Mouse (Mus musculus) spleen, adult 12 weeks (tissue): Measurements from ENCODE around the gene 4930452B06Rik.

Experiments used
- DNase-seq: peaks from one replicate; pipeline ENCODE4 v3.0.0; 2022; ENCODE audit warnings: low spot score

Gene 4930452B06Rik

DNA sequence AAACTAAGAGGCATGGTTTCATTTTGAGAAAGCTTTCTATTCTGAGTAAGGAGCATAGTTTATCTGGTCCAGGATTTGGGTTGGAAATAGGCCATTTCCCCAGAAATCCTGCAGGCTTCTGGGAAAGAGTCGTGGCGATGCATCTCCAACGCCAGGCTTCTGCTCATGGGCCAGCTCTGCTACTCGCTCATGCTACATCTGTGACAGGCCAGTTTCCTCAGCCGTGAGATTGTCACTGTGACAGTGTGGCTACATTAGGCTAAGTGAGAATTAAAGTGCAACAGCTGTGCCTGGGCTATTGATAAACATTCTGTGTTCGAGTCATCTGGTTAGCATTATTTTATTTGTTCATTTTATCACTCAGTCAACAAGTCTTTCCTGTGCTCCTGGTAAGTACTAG lies 140.8 kb downstream of the 4930452B06Rik start:
- no peak for DNase-seq

DNA sequence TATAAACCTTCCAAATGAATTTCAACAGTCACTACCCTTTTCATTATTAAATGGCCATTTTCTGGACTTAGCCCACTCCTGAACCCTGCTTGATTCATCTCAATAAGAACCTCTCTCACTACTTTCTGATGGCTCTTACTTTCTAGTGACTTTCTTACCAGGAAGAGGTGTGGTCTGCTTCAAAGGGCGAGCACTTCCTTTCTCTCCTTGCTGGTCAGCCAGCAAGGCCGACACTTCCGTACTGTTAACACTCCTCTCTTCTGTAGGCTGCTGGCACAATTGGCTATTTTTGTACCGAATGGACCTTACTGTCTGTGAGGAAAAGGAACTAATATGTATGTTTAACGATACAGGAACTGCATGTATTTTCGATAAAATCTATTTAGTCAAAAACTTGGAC lies 148.4 kb downstream of the 4930452B06Rik start:
- no peak for DNase-seq

DNA sequence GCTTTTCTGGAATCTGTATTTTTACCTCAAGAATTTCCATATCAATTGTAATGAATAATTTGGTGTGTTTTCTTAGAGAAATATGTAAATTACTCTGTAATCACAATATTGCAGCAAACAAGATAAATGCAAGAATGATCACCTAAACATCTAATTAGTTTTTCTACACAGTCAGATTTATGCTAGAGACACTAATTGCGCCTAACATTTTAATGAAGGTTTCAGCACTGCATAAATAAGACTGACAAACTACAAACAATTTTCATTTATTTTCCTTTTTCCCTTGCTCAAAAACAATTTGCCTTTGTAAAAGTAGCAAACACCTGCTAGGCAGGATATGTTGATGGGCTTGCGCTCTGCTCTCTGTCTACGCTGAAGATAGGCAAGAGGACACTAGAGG lies 152.0 kb downstream of the 4930452B06Rik start:
- no peak for DNase-seq

DNA sequence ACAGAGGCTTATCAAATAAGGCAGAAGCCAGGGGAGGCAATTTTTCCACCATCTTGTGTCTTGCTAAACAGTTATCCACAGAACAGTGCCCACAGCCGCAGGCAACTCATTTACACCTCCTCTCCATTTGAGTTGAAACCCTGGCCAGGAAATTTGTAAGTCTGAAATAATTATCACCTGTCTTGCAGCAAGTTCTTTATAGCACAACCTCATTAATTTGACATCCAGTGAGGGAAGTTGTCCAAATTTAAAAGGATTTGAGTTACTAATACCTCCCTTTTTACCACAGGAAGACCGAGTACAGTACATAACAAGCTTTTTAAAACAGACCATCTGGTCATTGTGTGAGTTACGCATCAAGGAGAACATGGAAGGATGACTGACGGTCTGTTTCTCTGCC lies 154.8 kb downstream of the 4930452B06Rik start:
- no peak for DNase-seq

DNA sequence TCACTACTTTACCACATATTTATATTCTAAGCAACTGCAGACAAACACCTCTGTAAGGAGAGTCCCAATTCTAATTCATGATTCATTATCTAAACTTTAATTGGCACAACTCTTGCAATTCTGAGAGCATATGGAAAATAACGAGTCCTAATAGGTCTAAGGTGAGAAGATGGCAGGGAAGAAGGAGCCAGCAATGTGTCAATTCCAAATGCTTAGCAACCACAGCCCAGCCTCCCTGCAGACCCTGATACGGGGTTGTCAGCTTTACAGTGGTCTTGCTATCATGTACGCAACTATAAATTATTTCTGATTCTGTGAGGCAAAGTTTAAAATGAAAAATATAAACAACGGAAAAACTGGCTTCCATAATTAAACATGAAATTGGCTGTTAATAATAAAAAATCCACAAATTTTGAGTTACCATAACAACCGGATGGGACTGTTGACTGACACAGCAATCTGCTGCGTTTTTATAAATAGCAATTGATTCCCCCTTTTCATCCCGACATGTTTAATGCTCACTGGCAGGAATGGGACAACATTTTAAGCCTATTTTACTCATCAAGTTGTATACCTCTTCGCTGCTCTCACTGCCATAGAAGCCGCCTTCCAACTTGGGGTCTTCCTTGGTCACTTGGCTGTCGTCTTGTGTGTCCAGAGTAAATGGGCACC lies 155.6 kb downstream of the 4930452B06Rik start:
- DNase-seq, result no peak

DNA sequence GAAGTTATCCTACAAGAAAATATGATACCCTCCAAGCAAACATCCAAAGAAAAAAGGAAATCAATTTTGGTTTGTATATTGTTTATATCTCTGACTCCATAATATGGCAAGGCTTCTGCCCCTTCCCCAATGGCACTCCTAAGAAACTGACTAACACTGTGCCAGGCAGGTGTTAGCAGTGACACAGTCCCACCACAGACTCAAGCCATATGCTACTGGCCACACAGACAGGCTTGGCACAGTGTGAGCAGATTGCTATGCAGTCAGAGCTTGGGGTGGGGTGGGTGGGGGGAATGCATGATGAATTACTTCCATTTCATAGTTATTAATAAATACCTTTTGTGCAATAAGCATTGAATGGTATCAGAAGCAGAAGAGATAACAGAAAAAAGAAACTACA lies 157.4 kb downstream of the 4930452B06Rik start:
- no peak for DNase-seq

DNA sequence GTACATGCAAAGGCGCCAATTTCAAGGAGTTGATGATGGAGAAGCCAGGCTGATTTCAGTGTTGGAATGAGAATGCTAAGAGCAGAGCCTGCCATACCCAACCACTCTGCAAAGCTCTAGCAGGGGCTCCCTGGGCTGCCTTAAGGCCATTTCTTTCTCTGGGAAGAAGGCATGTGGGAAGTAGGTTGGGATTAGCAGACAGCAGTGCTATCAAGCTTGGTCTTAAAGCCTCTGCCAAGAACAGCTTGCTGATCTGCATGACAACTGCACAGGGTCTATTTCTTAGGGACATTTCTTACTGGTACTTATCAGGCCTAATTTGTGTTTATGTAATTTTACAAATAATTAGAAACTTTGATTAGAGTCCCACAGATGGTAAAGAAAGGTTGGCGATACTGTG lies 161.8 kb downstream of the 4930452B06Rik start:
- no peak for DNase-seq

DNA sequence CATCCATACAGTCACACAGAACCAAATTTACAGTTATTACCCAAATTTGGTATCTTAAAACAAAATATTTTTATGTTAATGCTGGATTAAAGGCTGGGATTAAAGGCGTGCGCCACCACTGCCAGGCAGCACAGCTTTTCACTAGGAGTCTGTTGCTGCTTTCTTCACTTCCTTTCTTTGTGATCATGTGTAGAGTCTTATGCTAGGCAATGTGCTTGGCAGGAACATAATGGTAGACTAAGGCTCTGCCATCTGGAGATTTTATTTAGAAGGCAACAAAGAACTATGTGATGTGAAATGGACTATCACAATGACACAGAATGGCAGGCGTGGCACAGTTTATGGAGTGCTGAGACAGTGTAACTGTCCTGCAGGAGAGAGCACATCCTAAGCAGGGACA lies 162.7 kb downstream of the 4930452B06Rik start:
- no peak for DNase-seq

DNA sequence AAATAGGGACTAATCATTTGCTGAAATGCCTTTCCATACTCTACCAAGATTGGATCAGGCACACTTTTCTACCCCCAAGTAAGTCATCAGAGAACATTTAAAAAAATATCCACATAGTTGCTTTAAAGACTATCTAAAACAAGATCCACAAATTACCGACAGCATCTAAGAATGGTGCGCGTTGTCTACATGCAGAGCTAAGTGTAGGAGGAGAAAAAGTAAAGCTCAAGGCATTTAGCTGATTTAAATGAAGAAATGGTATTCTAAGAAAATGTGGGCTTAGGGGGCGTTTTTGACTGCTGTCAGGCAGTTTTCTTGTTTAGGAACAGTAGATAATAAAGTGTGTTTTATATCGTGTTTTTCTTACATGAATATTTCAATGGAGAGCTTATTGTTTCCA lies 163.5 kb downstream of the 4930452B06Rik start:
- no peak for DNase-seq

DNA sequence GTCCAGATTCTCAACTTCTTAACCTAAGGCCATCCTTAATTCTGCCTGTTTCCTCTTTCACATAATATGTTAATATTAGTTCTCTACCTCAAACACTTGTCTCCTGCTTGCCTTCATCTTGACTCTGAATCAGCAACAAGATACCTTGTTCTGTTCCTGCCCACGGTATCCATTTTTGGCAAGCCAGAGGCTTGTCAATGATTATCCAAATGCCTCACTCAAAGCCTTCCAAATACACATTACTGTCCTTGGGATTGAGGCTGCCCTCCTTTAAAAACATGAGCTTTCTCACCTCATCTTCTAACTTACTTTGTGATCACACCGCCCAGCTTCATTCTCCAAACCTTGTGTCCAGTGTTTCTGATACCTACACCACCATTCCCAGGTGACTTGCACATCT lies 170.3 kb downstream of the 4930452B06Rik start:
- no peak for DNase-seq

DNA sequence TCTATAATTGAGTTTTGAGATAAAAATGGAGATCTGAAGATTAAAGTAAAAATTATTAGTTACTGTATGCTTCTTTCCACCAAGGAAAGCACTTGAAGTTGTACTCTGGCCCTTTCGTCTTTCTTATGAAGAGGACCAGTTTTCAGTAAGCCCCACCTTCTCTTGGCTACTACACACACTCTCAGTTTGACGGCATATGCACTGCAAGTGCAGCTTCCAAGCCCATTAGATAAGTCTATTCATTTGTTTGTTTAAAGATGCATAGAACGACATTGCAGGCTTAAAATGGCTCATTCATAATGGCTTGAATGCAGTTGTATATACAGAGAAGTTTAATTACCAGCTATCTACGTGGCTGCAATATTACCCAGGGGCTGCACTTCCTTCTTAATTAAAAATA lies 171.1 kb downstream of the 4930452B06Rik start:
- no peak for DNase-seq

DNA sequence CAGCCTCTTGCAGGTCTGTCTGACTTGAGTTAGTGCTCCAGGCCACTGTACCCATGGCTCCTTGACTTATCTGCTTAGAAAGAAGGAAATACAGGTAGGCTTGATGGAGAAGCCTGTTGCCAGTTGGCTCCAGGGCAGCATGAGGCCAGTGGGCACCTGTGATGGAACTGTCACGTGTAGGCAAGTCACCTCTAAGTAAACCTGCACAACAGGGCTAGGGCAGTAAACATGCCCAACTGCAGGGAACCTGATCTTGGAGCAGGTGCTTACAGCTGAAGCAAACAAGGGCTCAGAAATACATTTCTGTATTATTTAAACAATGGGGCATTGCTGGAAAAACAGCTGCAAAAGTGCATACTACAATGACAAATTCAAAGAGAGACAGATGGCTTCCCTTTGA lies 171.8 kb downstream of the 4930452B06Rik start:
- DNase-seq, result no peak

DNA sequence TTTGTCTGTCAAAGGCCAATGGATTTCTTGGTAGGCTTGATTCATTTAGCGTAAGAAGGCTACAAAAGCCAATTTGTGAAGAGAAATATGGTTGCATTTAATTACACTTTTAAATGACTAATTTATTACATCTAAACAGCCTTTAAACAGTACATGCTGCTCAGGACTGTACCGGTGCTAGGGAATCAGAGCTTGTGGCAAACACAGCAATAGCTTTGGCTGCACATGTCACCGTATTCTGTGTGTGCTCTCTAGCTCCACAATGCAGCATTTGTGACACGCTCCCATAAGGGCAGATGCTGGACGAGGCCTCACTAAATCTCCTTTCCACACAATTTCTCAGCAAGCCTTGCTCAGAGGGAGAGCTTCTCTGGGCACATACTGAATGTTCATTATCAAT lies 187.9 kb downstream of the 4930452B06Rik start:
- no peak for DNase-seq

DNA sequence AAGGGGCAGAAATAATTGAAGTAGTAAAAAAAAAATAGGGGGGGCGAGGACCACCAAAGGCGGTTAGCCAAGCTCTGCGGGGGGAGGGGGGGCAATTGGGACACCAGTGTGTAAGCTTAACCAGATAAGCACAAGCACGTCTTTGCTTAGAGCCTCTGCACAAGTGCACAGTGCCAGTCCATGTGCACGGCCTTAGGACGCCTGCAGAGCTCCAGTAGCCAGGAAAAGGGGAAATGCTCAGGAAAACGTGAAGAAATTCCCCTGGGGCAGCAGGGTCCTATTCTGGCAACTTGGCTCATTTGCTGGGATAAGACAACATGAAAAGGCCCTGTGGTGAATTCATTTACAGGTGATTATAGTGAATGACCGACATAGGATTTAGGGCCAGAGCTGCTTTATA lies 188.7 kb downstream of the 4930452B06Rik start:
- DNase-seq, result no peak

DNA sequence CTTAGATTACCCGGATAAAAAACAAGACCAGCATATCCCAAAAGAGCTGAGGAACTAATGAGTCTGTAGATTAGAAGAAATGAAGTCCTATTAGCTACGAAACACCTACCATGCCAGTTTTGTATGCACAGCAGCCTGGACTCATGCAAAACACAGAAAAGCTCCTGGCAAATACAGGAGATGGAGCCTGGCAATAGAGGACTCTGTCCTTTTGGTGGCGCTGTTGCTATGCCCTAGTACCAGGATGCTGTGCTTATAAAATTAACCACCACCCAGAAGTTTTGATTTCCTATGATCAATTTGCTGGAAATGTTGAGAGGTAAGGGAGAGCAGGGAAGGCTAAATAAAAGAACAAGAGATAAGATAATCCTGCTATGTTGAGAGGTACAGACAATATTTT lies 189.4 kb downstream of the 4930452B06Rik start:
- DNase-seq, result no peak

DNA sequence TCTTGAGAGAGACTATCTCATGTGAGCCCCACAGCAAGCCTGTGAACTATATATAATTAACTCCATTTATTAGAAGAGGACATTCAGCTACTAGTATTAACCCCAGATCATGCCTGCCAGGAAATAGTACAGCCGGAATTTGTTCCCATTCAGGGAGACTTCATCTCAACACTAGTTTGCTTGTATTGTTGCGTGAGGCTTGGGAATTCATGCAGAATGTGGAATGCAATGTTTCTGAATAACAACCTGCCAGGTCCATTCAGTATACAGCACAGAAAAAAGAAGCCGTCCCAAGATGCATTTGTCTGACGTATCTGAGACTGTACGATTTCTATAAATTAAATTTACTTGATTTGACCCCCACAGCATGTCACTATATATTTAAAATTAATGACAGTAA lies 190.2 kb downstream of the 4930452B06Rik start:
- no peak for DNase-seq

DNA sequence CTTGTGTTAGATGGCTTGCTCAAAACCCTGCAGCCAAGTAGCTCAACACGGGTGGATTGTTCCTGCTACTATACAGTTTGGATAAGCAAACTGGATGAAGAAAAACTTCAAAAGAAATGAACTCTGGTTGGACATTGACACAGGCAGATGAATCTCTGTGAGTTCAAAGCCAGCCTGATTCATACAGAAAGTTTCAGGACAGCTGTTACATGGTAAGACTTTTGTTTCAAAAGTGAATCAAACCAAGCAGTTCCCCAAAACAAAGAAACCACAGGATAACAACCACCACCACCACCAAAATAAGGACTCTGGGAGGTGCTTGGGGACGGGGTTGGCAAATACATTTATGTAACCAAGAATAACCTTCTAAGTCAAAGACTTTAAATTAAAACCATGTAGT lies 193.2 kb downstream of the 4930452B06Rik start:
- no peak for DNase-seq

DNA sequence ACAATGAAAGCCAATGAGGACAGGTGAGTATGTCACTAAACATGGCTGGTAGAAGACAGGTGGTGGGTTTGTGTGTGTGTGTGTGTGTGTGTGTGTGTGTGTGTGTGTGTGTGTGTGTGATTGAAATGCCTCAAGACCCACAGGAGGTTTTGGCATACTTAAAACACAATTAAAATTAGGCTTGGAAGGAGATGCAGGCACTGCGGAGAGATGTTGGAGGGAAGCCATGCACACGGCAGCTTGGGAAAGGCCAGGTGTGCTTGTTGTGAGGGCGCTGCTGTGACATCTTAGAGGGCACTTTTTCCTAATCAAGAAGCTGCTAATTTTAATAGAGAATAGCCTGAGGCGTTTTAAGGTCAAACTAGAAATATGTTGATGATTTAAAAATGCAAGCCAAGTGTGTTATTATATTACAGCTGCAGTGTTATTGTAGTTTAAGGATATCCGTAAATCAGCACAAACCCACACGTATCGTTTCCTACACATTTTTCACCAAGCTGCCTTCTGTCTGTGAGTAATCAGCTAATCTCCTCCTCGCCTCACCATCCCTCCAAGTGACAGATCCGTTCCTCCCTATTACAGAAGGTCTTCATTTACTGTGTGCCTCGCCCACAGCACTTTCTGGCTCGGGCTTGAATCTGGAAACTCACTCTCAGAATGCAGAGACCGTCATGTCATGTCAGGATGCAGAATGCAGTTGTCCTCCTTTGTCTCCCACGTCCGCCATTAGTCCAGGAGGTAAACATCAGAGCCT lies 201.5 kb downstream of the 4930452B06Rik start:
- no peak for DNase-seq

DNA sequence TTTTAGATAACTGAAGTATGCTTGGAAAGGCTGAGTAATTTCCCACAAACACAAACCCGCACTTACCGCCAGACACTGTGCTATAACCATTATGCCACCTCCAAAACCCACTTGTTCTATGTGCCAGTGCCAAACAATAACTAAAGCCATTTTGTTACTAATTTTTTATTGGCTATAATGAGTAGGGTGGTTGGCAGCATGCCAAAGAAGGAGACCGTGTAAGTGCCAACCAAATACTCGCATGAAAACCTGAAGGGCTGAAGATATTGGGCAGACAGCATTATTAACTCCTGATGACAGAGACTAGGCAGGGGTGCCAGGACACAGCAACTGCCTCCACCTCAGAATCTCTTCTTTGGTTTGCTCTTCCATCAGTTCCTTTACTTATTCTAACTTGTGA lies 203.1 kb downstream of the 4930452B06Rik start:
- no peak for DNase-seq

DNA sequence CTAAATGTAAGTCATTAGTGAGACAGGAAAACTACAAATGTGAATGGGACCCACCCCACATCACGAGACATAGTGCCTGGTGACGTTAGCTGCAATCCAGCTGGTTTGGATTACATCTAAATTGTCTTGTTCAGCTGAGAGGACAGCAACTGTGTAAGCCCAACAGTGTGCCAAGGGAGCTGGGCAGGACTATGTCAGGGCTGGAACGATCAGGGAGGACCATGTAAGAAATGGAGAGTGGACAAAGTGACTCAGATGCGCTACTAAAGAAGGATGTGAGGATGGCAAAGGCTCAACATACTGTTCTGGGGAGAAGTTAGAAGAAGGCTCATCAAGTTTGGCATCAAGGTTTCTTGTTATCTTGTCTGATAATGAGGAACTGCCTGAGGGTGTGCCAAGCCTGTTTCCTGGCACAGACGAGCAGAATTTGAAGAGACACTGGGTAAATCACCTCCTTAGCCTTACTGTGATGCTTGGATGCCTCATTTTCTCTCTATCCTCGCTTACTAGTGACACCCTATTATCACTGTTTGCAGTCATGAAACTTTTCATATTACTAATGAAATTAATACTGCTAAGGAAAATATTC lies 203.6 kb downstream of the 4930452B06Rik start:
- no peak for DNase-seq

DNA sequence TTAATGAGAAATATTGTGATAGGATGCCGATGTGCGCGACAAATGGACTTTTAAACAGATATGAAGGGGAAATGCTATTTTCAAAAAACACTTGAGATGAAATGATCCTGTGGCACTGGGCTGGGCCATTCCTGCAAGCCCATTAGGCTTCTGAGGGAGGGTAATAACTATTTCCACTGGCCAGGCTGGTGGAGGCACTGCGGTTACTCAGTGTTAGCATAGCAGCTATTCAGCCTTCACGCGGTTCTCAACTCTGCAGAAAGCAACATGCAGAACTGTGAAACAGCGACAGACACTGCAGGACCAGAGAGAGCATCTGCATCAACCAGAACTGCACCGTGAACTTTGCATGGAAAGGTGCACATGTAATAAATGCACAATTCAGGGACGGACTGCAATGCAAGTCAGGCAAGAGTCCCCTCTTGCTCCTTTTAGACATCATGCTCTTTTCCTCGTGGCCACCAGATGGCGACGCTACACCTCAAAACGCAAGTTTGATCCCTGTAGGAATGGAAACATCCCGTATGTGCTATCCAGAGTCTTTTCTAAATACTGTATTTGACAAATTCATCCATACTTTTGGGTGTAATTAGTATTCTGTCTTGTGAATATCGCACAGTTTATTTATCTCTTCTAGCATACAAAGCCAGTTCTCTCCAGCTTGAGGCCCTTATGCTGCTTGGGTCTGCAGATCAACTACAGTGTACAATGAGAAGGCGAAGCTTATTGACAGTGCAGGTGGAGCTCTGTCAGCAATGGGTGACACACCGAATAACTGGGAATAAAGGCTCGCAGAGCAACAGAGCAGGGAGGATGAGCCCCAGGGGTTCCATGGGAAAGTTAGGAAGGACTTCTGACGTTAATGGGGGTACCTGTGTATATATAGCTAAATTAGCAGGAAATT lies 205.6 kb downstream of the 4930452B06Rik start:
- DNase-seq, result no peak

DNA sequence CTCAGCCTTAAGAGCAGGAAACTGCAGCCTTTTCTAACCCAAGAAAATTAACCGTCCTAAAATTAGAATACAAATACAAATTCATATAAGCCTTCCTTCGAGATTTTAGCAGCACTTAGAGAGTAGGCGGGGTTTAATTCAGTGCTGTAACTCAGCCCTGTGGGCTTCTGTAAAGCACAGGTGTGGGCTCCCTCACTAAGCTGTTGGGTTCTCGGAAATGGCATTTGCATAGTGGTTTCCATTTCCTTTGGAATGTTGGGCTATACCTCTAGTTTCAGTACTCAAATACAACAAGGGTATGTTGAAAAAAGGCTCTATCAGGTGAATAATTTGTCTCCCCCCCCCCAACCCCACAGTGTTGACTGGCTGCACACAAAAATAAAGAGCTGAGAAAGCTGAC lies 206.3 kb downstream of the 4930452B06Rik start:
- no peak for DNase-seq
